Mouse (Mus musculus) heart, embryonic 13.5 days (tissue): Measurements from ENCODE around the gene Hpse2. TPM values are rescaled to one million over a fixed set of nuclear protein-coding genes. Genes with fewer than 3 reads are reported as not detected.

Experiments used
- ATAC-seq: fragments of 200-750 bp; cut with Nextera tagmentation; 2 replicates; pipeline ENCODE4 v1.8.0; 2017; ENCODE audit warnings: moderate TSS enrichment; ENCODE audit not compliant: insufficient number of reproducible peaks, low FRiP score, low TSS enrichment; ENCODE audit errors: extremely low read depth
- H3K27ac ChIP-seq: fragments of 300-500 bp; sonication (generic); replicated peaks from 2 replicates; pipeline ENCODE4 v1.5.1; 2015; ENCODE audit warnings: moderate library complexity, mild to moderate bottlenecking, inconsistent platforms
- H3K27me3 ChIP-seq: fragments of 300-500 bp; sonication (generic); replicated peaks from 2 replicates; pipeline ENCODE4 v1.6.1; 2015; ENCODE audit warnings: mild to moderate bottlenecking, inconsistent platforms
- H3K36me3 ChIP-seq: fragments of 300-500 bp; sonication (generic); 2 replicates; pipeline ENCODE4 v1.6.1; 2015; ENCODE audit warnings: mild to moderate bottlenecking, inconsistent platforms
- H3K4me1 ChIP-seq: fragments of 300-500 bp; sonication (generic); 2 replicates; pipeline ENCODE4 v1.6.1; 2015; ENCODE audit warnings: inconsistent platforms
- H3K4me2 ChIP-seq: fragments of 300-500 bp; sonication (generic); 2 replicates; pipeline ENCODE4 v1.6.1; 2015; ENCODE audit warnings: inconsistent platforms, mild to moderate bottlenecking, moderate library complexity
- H3K4me3 ChIP-seq: fragments of 300-500 bp; sonication (generic); 2 replicates; pipeline ENCODE4 v1.5.1; 2015; ENCODE audit warnings: moderate library complexity, mild to moderate bottlenecking, inconsistent platforms
- H3K9ac ChIP-seq: fragments of 300-500 bp; sonication (generic); 2 replicates; pipeline ENCODE4 v1.6.1; 2015; ENCODE audit warnings: inconsistent platforms, mild to moderate bottlenecking, moderate library complexity
- H3K9me3 ChIP-seq: fragments of 300-500 bp; sonication (generic); 2 replicates; pipeline ENCODE4 v1.6.1; 2016; ENCODE audit warnings: inconsistent platforms
- WGBS: fragments of 180-500 bp; shearing (Covaris S2); methylation state at CpG from one replicate; pipeline ENCODE4 v1.1.7; 2015; ENCODE audit warnings: mixed read lengths; 5-methylcytosine and 5-hydroxymethylcytosine counted together
- polyA plus RNA-seq: library from polyadenylated mRNA; unstranded; fragments of >200 nt; fragmentation: Nextera tagmentation; extraction: Ambion mirVana; gene quantifications from 2 replicates; pipeline ENCODE4 v1.2.1, GENCODE M21; 2015

The Hpse2 gene
- polyA plus RNA-seq, 1 experiment from 2014 or later = 0.52 TPM

DNA sequence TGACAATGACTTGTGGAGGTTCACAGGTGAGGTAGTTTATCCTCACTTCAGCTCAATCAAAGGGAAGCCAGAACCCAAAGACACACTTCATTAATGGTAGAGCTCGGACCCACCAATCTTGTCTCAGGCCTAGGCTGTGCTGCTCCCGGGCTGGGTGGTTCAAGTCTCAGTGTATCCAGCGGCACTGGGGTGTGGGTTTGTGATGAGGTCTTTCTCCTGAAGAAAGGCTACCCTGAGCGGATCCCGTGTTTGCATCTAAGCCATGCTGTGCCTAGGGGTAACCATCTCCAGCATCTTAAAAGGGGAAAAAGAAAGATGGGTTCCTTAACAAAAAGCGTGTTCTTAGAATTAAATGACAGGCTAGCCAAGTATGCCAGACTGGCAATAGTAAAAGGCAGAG is 484.3 kb downstream of the Hpse2 start:
- H3K36me3 ChIP-seq = no peaks in the 10 kb centered on the region
- no peaks in the 10 kb centered on the region for H3K9me3 ChIP-seq
- H3K4me1 ChIP-seq = peaks cover 13% of the 10 kb centered on the region
- no peaks in the 10 kb centered on the region for H3K27me3 ChIP-seq
- H3K9ac ChIP-seq = no peak overlapping the region
- no peak for ATAC-seq
- H3K4me3 ChIP-seq = no peak overlapping the region
- no peak overlapping the region for H3K27ac ChIP-seq
- no peak overlapping the region for H3K4me2 ChIP-seq
- WGBS = 88% methylated on average over 6 of the region's 6 CpGs

DNA sequence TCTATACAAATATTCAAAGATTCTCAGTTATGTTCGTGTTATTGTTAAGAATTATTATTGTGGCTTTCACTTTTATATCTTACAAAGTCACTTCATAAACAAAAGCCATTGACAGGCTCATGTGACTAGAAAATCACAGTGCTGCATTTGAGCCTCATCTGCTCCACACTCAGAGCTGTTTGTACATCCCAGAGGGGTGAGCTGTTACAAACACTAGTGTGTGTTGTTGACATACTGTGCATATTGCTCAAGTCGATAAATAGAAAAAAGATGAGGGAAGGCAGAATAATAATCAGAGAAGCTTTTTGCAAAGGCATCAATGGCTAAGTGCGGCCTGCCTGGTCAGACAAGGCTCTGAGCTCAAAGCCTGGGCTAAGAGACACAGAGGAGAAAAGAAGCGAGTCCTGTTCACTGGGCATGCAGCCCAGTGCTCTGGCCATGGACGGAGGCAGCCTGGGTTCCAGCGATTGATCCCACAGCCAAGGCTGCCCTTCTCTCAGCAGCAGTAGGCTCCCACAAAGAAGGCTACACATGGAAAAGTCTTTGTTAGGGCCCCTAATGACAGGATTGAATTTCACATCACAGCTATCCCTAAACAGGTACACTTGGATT is 485.6 kb downstream of the Hpse2 start:
- Histone ChIP-seq H3K4me1 (peaks cover 13% of the 10 kb centered on the region), H3K4me2 (no peak overlapping the region), H3K9ac (no peak overlapping the region), H3K27ac (no peak overlapping the region), H3K36me3 (no peaks in the 10 kb centered on the region), H3K9me3 (no peaks in the 10 kb centered on the region), H3K4me3 (no peak overlapping the region), H3K27me3 (no peaks in the 10 kb centered on the region)
- WGBS = 76% methylated on average over 6 of the region's 6 CpGs
- no peak for ATAC-seq

DNA sequence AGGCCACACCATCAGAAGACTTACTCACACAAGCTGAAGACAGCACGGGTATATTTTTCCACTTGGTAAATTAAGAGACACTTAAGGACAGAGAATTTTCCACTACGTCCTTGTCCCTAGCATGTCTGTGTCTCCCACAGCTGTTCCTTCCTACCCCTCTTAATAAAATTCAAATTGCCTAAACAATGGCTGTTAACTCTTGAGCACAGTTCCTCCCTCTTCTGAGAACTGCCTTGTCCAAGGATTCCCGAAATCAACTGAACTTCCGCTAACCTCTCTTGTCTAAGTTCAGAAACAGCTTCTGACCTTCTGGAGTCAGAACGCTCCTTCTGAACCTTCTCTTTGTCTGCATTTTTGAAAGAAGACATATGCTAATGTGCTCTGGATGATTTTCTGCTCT is 496.6 kb downstream of the Hpse2 start:
- Histone ChIP-seq H3K4me2 (no peak overlapping the region), H3K9me3 (no peaks in the 10 kb centered on the region), H3K36me3 (no peaks in the 10 kb centered on the region), H3K27me3 (no peaks in the 10 kb centered on the region), H3K9ac (no peak overlapping the region), H3K4me1 (peaks cover 11% of the 10 kb centered on the region), H3K4me3 (no peak overlapping the region), H3K27ac (0 out of 2 replicates have a peak overlapping the region, but pooled peaks have one; percentile 12)
- WGBS = 47% methylated on average over 5 of the region's 5 CpGs
- no peak for ATAC-seq

DNA sequence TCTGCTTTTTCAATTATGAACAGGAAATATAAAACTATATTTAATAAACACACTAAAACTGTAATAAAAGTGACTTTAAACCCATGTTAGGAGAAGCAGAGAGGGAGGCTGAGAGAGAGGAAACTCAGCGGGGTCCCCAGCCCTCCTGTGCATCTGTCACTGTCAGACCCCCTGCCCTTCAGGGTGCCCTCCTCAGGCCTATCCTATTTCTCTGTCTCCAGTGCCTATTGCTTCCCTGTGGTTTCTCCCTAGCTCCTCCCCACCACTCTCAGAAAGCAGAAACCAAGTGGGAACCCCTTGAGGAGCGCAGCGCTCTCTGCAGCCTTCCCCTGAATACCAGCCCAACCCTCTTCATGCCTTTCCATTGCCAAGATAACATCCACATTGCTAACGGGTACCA is 510.5 kb downstream of the Hpse2 start:
- no peak overlapping the region for H3K27ac ChIP-seq
- no peak for ATAC-seq
- no peak overlapping the region for H3K9ac ChIP-seq
- H3K4me2 ChIP-seq = no peak overlapping the region
- no peak overlapping the region for H3K4me3 ChIP-seq
- no peaks in the 10 kb centered on the region for H3K27me3 ChIP-seq
- 40% methylated on average over 4 of the region's 4 CpGs for WGBS
- no peaks in the 10 kb centered on the region for H3K9me3 ChIP-seq
- 0 out of 2 replicates have a peak, but pooled peaks cover 4% of the 10 kb centered on the region for H3K4me1 ChIP-seq
- no peaks in the 10 kb centered on the region for H3K36me3 ChIP-seq

DNA sequence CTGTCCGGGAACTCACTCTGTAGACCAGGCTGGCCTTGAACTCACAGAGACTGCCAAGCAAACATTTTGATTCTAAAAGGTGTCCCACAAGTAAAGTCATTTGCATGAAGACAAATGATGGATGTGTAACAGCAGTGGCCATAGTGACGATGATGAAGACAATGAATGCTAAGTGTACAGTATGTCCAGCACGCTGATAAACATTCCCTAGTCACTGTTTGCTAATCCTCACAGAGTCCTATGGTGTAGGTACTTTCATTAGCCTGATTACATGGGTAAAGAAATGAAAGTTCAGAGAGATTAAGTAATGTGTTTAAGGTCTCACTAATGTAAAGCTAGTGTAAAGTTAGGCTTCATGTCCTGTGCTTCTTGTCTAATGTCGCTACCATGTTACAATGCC is 511.6 kb downstream of the Hpse2 start:
- Histone ChIP-seq H3K4me2 (no peak overlapping the region), H3K36me3 (no peaks in the 10 kb centered on the region), H3K9ac (no peak overlapping the region), H3K9me3 (no peaks in the 10 kb centered on the region), H3K27me3 (no peaks in the 10 kb centered on the region), H3K4me3 (no peak overlapping the region), H3K27ac (no peak overlapping the region), H3K4me1 (0 out of 2 replicates have a peak, but pooled peaks cover 4% of the 10 kb centered on the region)
- ATAC-seq = no peak
- 81% methylated on average over 4 of the region's 4 CpGs for WGBS

DNA sequence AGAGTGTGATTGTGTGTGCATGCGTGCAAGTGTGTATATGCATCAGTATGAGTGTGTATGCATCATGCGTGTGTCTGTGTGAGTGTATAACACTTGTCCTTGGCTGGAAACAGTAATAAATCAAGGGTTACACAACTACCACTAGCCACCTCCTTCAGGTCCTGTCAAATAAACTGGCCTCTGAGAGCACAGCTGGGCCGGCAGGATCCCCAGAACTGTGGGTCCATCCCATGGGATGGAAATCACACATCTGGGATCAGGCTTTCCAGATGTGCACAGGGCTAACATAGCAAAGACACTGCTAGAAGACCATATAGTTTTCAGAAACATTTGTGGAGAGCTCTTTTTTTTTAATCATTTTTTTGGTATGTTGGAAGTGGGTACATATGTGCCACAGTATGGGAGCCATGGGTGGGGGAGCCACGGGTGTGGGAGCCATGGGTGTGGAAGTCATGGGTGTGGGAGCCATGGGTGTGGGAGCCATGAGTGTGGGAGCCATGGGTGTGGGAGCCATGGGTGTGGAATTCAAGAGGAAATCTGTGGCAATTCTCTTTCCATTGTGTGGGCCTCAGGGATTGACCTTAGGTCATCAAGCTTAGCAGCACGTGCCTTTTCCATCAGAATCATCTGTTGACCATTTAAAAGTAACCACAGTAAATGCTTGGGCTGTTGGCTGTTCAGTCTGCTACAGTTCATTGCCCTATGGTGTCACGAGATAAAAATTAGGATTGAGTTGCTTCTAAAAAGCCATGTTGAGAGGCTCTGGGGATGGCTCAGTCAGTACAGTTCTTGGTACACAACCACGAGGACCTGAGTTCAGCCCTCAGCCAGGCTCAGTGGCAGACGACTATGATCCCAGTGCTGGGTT is 518.3 kb downstream of the Hpse2 start:
- H3K27me3 ChIP-seq = no peaks in the 10 kb centered on the region
- no peak for ATAC-seq
- no peaks in the 10 kb centered on the region for H3K36me3 ChIP-seq
- H3K27ac ChIP-seq = peak overlapping the region; percentile 29
- WGBS = 63% methylated on average over 8 of the region's 8 CpGs
- no peak overlapping the region for H3K9ac ChIP-seq
- H3K4me2 ChIP-seq = no peak overlapping the region
- peaks cover 33% of the 10 kb centered on the region for H3K4me1 ChIP-seq
- H3K9me3 ChIP-seq = no peaks in the 10 kb centered on the region
- no peak overlapping the region for H3K4me3 ChIP-seq

DNA sequence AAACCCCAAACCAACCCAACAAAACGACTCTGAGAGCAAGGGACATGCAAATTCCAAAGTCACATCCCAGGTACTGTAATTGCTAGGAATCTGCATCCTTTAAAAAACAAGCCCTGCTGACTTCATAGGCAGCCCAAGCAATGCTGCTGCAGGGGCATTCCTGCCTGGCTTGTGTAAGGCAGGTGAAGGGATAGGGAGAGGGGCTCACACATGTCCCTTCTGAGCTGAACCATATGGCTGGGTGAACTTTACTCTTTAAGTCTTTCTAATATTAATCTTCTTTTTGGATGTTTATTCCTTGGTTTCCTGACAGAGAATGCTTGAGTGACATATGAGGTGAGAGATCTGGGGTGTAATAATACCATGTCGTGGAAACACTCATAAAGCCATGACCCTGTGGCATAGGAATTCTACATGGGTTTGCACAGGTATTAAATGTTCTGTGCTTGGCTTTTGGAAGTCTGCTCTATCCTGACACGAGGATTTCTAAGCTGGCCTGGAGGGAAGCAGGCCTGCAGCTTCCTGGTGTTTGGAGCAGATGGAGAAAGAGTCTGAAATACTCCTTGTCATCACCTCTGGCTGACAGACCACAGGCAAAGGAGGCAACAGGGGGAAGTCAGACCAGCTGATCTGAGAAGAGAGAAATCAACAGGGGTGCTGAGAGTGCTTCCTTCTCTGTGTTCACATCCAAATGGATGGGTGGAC is 519.0 kb downstream of the Hpse2 start:
- H3K9ac ChIP-seq = 0 out of 2 replicates have a peak overlapping the region, but pooled peaks have one; percentile 6
- H3K4me1 ChIP-seq = peaks cover 33% of the 10 kb centered on the region
- no peaks in the 10 kb centered on the region for H3K9me3 ChIP-seq
- H3K36me3 ChIP-seq = no peaks in the 10 kb centered on the region
- H3K4me2 ChIP-seq = no peak overlapping the region
- ATAC-seq = no peak; the same call in 1 of the 2 replicates
- H3K27me3 ChIP-seq = no peaks in the 10 kb centered on the region
- H3K27ac ChIP-seq = peak overlapping the region; percentile 43
- H3K4me3 ChIP-seq = no peak overlapping the region
- 16% methylated on average over 3 of the region's 3 CpGs for WGBS

DNA sequence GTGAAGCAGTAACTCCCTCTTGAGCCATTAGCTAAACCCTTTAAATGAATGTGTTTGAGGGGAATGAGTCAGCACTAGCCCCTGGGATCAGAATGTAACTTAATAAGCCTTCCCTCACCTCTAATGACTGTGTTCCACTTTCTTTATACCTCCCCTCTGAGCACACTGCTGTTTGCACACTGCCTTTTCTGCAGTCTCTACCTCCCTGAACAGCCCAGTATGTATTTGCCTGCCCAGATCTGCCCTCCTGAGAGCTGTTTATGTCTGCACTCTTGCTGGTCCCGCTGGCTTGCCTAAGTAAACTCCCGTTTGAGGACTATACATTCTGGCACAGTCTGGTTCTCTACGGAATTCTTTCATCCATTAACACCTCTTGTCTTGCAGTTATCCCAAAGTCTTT is 525.1 kb downstream of the Hpse2 start:
- WGBS = 38% methylated on average over 3 of the region's 3 CpGs
- H3K4me1 ChIP-seq = peaks cover 10% of the 10 kb centered on the region; the same call in 1 of the 2 replicates

DNA sequence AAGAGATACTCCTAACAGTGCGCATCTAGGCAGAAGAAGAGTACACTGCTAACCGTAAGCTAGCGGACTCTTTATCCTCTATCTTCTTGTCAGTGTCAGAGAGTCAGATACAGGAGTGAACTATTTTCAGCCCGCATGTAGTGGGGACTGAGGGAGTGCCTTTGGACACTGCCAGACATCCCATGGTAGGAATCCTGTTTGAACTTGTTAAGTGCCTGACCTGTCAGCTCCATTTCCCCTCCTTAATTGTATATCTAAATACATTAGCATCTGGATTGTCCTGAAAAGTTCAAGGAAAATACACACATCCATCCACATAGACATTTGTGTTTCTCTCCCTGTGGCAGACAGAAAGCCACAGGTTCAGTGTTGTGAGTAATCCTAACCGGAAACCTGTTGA is 531.1 kb downstream of the Hpse2 start:
- ATAC-seq = no peak
- Histone ChIP-seq H3K9ac (no peak overlapping the region), H3K9me3 (peaks cover 4% of the 10 kb centered on the region; the same call in 1 of the 2 replicates), H3K27me3 (no peaks in the 10 kb centered on the region), H3K4me1 (peaks cover 7% of the 10 kb centered on the region), H3K27ac (no peak overlapping the region), H3K4me2 (peak overlapping the region; percentile 46), H3K36me3 (no peaks in the 10 kb centered on the region), H3K4me3 (no peak overlapping the region)
- 39% methylated on average over 5 of the region's 5 CpGs for WGBS

More for the DNA sequence above, 525.1 kb downstream of the Hpse2 start:
- H3K9ac ChIP-seq = no peak overlapping the region
- H3K36me3 ChIP-seq = no peaks in the 10 kb centered on the region
- no peak overlapping the region for H3K4me2 ChIP-seq
- H3K9me3 ChIP-seq = no peaks in the 10 kb centered on the region
- no peak overlapping the region for H3K27ac ChIP-seq
- no peak for ATAC-seq
- H3K27me3 ChIP-seq = no peaks in the 10 kb centered on the region
- H3K4me3 ChIP-seq = no peak overlapping the region

DNA sequence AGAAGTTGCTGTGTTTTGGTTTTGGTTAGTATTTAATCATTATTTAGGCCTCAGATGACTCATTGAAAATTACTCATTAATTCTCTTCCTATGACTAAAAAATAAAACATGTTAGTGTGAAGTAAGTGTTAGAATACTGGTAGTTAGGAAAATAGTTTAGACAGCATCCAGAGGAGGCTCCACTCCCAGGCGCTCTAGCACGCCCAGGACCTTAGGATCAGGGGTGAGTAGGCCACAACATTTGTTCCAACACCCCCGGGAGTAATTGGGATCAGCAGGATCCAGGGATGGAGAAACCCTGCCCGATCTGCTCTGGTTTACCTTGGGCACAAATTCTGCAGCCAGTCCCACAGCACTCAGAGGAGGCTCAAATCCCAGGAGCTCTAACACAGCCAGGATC is 532.5 kb downstream of the Hpse2 start:
- no peak overlapping the region for H3K4me3 ChIP-seq
- no peaks in the 10 kb centered on the region for H3K36me3 ChIP-seq
- ATAC-seq = no peak
- peaks cover 10% of the 10 kb centered on the region for H3K4me1 ChIP-seq
- 77% methylated on average over 4 of the region's 4 CpGs for WGBS
- no peak overlapping the region for H3K9ac ChIP-seq
- H3K27ac ChIP-seq = no peak overlapping the region
- H3K27me3 ChIP-seq = no peaks in the 10 kb centered on the region
- H3K4me2 ChIP-seq = no peak overlapping the region
- peaks cover 4% of the 10 kb centered on the region; the same call in 1 of the 2 replicates for H3K9me3 ChIP-seq

DNA sequence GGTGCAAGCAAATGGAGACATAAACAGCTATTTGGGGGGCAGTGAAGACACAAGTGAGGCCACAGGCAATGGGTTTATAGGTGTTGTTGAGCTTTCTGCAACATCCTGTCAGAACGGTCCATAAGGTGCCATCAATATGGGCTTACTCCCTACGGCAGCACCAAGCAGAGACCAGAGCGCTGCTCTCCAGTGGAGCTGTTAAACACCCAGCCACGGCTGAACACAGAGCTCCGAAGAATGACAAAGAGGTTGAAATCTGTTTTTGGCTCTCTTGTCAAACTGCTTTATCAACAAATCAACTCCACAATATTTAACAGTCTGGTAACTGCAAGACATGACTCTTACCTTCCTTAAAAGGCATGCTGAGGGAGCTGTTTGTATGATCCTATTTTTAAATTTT is 537.7 kb downstream of the Hpse2 start:
- no peak for ATAC-seq
- no peak overlapping the region for H3K4me2 ChIP-seq
- no peak overlapping the region for H3K4me3 ChIP-seq
- no peak overlapping the region for H3K27ac ChIP-seq
- no peaks in the 10 kb centered on the region for H3K36me3 ChIP-seq
- H3K9me3 ChIP-seq = peaks cover 4% of the 10 kb centered on the region; the same call in 1 of the 2 replicates
- peaks cover 3% of the 10 kb centered on the region; the same call in 1 of the 2 replicates for H3K4me1 ChIP-seq
- no peaks in the 10 kb centered on the region for H3K27me3 ChIP-seq
- H3K9ac ChIP-seq = no peak overlapping the region
- WGBS = 48% methylated on average over 5 of the region's 5 CpGs
